Mouse (Mus musculus) cerebellum, adult 2 months (tissue): ENCODE data around the gene Ccnd3. TPM values are rescaled to one million over a fixed set of nuclear protein-coding genes. Genes with fewer than 3 reads are reported as not detected.

Experiments used
- DNase-seq, 2 experiments: peaks; one replicate each; pipeline ENCODE4 v3.0.0; 2021
- H3K27ac ChIP-seq: fragments of 200-500 bp; 2 replicates; pipeline ENCODE4 v1.5.1; 2012; ENCODE audit warnings: low read length, control low read depth, inconsistent platforms; ENCODE audit not compliant: insufficient read depth
- H3K27me3 ChIP-seq: fragments of 200-500 bp; 2 replicates; pipeline ENCODE4 v1.6.1; 2012; ENCODE audit warnings: inconsistent platforms, mild to moderate bottlenecking, low read length, moderate library complexity; ENCODE audit not compliant: control insufficient read depth, insufficient read depth
- H3K4me1 ChIP-seq: fragments of 200-500 bp; 2 replicates; pipeline ENCODE4 v1.6.1; 2011; ENCODE audit warnings: low read length; ENCODE audit not compliant: control insufficient read depth, insufficient read depth
- H3K4me3 ChIP-seq: fragments of 200-500 bp; replicated peaks from 2 replicates; pipeline ENCODE3; 2011; ENCODE audit warnings: mild to moderate bottlenecking, low read depth, low read length, control low read depth; ENCODE audit not compliant: insufficient read depth
- CTCF ChIP-seq: fragments of 200-500 bp; IDR thresholded peaks from 2 replicates; pipeline ENCODE4 v1.5.1; 2011; ENCODE audit warnings: low read depth, mild to moderate bottlenecking, control low read depth, low read length, moderate library complexity, borderline replicate concordance; ENCODE audit not compliant: insufficient read depth
- POLR2A ChIP-seq: fragments of 200-500 bp; IDR thresholded peaks from 2 replicates; pipeline ENCODE4 v1.6.1; 2011; ENCODE audit warnings: low read length, control low read depth, borderline replicate concordance; ENCODE audit not compliant: insufficient read depth
- WGBS: fragments of 180-500 bp; shearing (Covaris S2); methylation state at CpG from one replicate; pipeline ENCODE4 v1.1.7; 2018; 5-methylcytosine and 5-hydroxymethylcytosine counted together
- polyA plus RNA-seq: library from polyadenylated mRNA; depleted of rRNA; stranded (reverse); fragments of >200 nt; gene quantifications from 2 replicates; pipeline ENCODE4 v1.2.3, GENCODE M21; 2012

Gene Ccnd3
- polyA plus RNA-seq, 1 experiment: 50.5 TPM

GRCm38 (mm10) chr17:47602289-47602688 is 97.4 kb downstream of the Ccnd3 start:
- WGBS: 90% methylated on average over 11 of the region's 11 CpGs
- Histone ChIP-seq H3K27ac (no peak overlapping the region), H3K4me3 (no peak overlapping the region), H3K27me3 (no peaks in the 10 kb centered on the region), H3K4me1 (peaks cover 7% of the 10 kb centered on the region; the same call in 1 of the 2 replicates)
- DNase-seq: no peak
- no peak for TF ChIP-seq CTCF
- TF ChIP-seq POLR2A: no peak

GRCm38 (mm10) chr17:47606220-47606619 is 101.4 kb downstream of the Ccnd3 start:
- Histone ChIP-seq H3K4me1 (no peaks in the 10 kb centered on the region), H3K27ac (no peak overlapping the region), H3K27me3 (no peaks in the 10 kb centered on the region), H3K4me3 (no peak overlapping the region)
- TF ChIP-seq CTCF (0 out of 2 replicates have a peak, but pooled peaks have one; percentile 5), POLR2A (no peak)
- 65% methylated on average over 5 of the region's 5 CpGs for WGBS
- no peak for DNase-seq

GRCm38 (mm10) chr17:47609182-47609581 is 104.3 kb downstream of the Ccnd3 start:
- TF ChIP-seq CTCF: no peak
- no peak for TF ChIP-seq POLR2A
- no peak overlapping the region for H3K4me3 ChIP-seq
- no peak overlapping the region for H3K27ac ChIP-seq
- H3K27me3 ChIP-seq: no peaks in the 10 kb centered on the region
- no peak for DNase-seq
- H3K4me1 ChIP-seq: 0 out of 2 replicates have a peak, but pooled peaks cover 8% of the 10 kb centered on the region
- WGBS: 89% methylated on average over 4 of the region's 4 CpGs

DNA sequence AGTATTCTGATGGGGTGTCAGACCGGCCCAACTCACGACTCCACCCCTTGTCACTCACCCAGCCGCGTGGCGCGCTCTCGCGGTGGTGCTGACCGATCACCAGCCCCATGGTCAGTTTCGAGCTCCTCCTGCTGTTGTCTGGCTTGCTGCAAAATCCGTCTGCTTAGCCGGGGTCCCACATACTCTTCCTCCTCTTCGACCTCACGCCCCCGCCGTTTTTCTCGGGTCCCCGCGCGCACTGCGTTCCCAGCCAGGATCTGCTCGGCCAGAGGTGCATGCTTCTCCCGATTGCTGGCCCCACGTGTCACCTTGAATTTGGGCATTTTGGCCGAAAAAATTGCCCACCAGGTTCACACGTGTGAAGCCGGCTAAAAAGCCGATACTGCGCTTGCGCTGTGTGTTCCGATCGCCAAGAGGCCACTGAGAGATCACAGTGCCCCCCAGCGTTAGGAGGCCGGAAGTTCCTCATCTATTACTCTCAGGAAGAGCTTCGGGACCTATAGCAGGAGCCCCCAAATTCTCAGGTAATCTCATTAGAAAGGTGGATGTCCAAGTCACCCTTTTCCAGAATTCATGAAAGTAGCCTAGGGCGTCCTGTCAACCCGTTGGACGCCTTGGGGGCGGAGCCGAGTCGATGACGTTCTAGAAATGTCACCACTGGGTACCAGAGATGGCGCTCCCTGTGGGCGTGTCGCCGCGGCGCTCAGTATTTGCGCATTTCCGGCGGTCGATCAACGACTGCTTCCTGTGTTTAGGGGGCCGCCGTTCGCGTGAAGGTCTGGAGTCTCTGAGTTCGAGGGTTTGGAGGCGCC is 106.2 kb downstream of the Ccnd3 start, which contains the start of the genes Bysl, Med20 and Gm20517:
TSS of gene Bysl (minus strand) at position 644 of the 812 bp plus-strand sequence.
TSS of gene Med20 (plus strand) at position 734 of the 812 bp plus-strand sequence.
TSS of gene Gm20517 (plus strand) at position 741 of the 812 bp plus-strand sequence.
- peak; percentile 97 for DNase-seq
- WGBS: under 1% methylated on average over 59 of the region's 59 CpGs
- Histone ChIP-seq H3K4me1 (0 out of 2 replicates have a peak, but pooled peaks cover 8% of the 10 kb centered on the region), H3K27me3 (no peaks in the 10 kb centered on the region), H3K27ac (peak within 1 kb of the TSS; percentile 90), H3K4me3 (peak within 1 kb of the TSS; percentile 97)
- TF ChIP-seq CTCF (peak; percentile 86), POLR2A (peak; percentile 82)

DNA sequence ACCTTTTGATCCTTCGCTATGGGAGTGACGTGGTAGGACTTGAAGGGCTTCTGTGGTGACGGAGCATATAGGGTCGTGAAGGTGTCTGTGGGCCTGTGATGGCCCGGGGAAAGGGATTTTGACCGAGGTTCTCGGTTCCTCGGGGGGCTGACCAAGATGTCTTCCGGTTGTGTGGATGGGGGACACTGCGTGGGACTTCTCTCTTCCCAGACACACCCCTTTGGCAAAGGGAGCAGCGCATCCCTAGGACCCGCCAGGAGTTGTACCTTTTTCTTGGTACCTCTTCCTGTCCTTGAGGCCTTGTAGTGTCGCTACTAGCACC is 106.8 kb downstream of the Ccnd3 start:
- WGBS: under 1% methylated on average over 13 of the region's 13 CpGs
- no peak for TF ChIP-seq POLR2A
- no peak for TF ChIP-seq CTCF
- no peak overlapping the region; the same call in 1 of the 2 replicates for H3K27ac ChIP-seq
- H3K4me1 ChIP-seq: 0 out of 2 replicates have a peak, but pooled peaks cover 8% of the 10 kb centered on the region
- no peaks in the 10 kb centered on the region for H3K27me3 ChIP-seq
- peak overlapping the region; percentile 97 for H3K4me3 ChIP-seq
- DNase-seq: no peak

- TF ChIP-seq POLR2A: no peak
- peak; percentile 40; the same call in 1 of the 2 replicates for TF ChIP-seq CTCF
- 79% methylated on average over 1 of the region's 1 CpGs for WGBS
- DNase-seq: no peak
- no peak overlapping the region for H3K27ac ChIP-seq
- H3K4me3 ChIP-seq: no peak overlapping the region
- H3K27me3 ChIP-seq: no peaks in the 10 kb centered on the region
- H3K4me1 ChIP-seq: peaks cover 14% of the 10 kb centered on the region
These were observed 109.2 kb downstream of the Ccnd3 start for GRCm38 (mm10) chr17:47614018-47614417.

DNA sequence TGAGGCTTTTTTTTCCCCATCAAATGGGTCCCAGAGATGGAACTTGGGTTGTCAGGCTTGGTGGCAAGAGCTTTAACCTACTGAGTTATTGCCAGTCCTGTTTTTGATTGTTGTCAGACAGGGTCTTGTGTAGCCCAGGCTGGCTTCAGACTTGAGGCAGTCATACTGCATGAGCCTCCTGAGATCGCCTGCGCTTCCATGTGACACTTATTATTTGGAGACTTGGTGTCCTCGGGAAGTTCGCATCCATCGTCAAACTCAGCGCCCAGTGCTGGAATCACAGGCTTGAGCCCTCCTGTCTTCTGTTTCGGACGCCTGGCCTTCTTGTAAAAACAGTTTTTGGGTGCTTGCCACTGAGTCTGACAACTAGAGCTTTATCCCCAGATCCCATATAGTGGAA is 111.3 kb downstream of the Ccnd3 start:
- no peaks in the 10 kb centered on the region for H3K27me3 ChIP-seq
- H3K4me1 ChIP-seq: peaks cover 14% of the 10 kb centered on the region
- no peak overlapping the region for H3K27ac ChIP-seq
- no peak for TF ChIP-seq CTCF
- no peak for TF ChIP-seq POLR2A
- no peak overlapping the region for H3K4me3 ChIP-seq
- no peak for DNase-seq
- 92% methylated on average over 8 of the region's 8 CpGs for WGBS

- TF ChIP-seq CTCF (no peak), POLR2A (no peak)
- H3K4me1 ChIP-seq: peaks cover 14% of the 10 kb centered on the region
- DNase-seq: no peak
- H3K27ac ChIP-seq: no peak overlapping the region
- WGBS: 86% methylated on average over 4 of the region's 4 CpGs
- H3K4me3 ChIP-seq: no peak overlapping the region
- no peaks in the 10 kb centered on the region for H3K27me3 ChIP-seq
These were observed 111.8 kb downstream of the Ccnd3 start for GRCm38 (mm10) chr17:47616652-47617051.
